Mouse (Mus musculus) midbrain, postnatal 0 days (tissue): ENCODE data around the gene Kirrel3. TPM values are rescaled to one million over a fixed set of nuclear protein-coding genes. Genes with fewer than 3 reads are reported as not detected.

Experiments used
- ATAC-seq: fragments of 200-750 bp; cut with Nextera tagmentation; 2 replicates; pipeline ENCODE4 v1.8.0; 2017; ENCODE audit warnings: moderate number of reproducible peaks, mild to moderate bottlenecking, moderate TSS enrichment, moderate library complexity; ENCODE audit not compliant: low FRiP score
- DNase-seq: peaks from one replicate; pipeline ENCODE4 v3.0.0-alpha.2; 2015; ENCODE audit warnings: low spot score
- H3K27ac ChIP-seq: fragments of 300-500 bp; sonication (generic); 2 replicates; pipeline ENCODE4 v1.5.1; 2014; ENCODE audit warnings: low read depth, mild to moderate bottlenecking, low read length, mixed read lengths
- H3K27me3 ChIP-seq: fragments of 300-500 bp; sonication (generic); 2 replicates; pipeline ENCODE4 v1.6.1; 2014; ENCODE audit warnings: low read length, control low read depth, mixed read lengths; ENCODE audit not compliant: insufficient read depth
- H3K36me3 ChIP-seq: fragments of 300-500 bp; sonication (generic); 2 replicates; pipeline ENCODE4 v1.6.1; 2014; ENCODE audit warnings: low read length, control low read depth, mixed read lengths; ENCODE audit not compliant: insufficient read depth
- H3K4me1 ChIP-seq: fragments of 300-500 bp; sonication (generic); 2 replicates; pipeline ENCODE4 v1.6.1; 2014; ENCODE audit warnings: mild to moderate bottlenecking, control low read depth, antibody characterized with exemption, low read length, mixed read lengths; ENCODE audit not compliant: insufficient read depth
- H3K4me2 ChIP-seq: fragments of 300-500 bp; sonication (generic); 2 replicates; pipeline ENCODE4 v1.6.1; 2014; ENCODE audit warnings: low read depth, mild to moderate bottlenecking, low read length, mixed read lengths; ENCODE audit not compliant: poor library complexity, severe bottlenecking
- H3K4me3 ChIP-seq: fragments of 300-500 bp; sonication (generic); 2 replicates; pipeline ENCODE4 v1.5.1; 2014; ENCODE audit warnings: low read depth, mild to moderate bottlenecking, low read length, moderate library complexity
- H3K9ac ChIP-seq: fragments of 300-500 bp; sonication (generic); replicated peaks from 2 replicates; pipeline ENCODE4 v1.6.1; 2014; ENCODE audit warnings: mild to moderate bottlenecking, low read length, moderate library complexity, mixed read lengths; ENCODE audit not compliant: poor library complexity, severe bottlenecking
- H3K9me3 ChIP-seq: fragments of 300-500 bp; sonication (generic); 2 replicates; pipeline ENCODE4 v1.6.1; 2016; ENCODE audit warnings: low read length, control low read depth
- CTCF ChIP-seq: IDR thresholded peaks from 2 replicates; pipeline ENCODE4 v1.5.1; 2016; ENCODE audit warnings: antibody characterized with exemption, mild to moderate bottlenecking
- WGBS: fragments of 180-500 bp; shearing (Covaris S2); extraction: QIAGEN DNeasy Blood & Tissue Kit; methylation state at CpG from one replicate; pipeline ENCODE4 v1.1.7; 2014; 5-methylcytosine and 5-hydroxymethylcytosine counted together
- polyA plus RNA-seq: library from polyadenylated mRNA; unstranded; fragments of >200 nt; fragmentation: Nextera tagmentation; extraction: Ambion mirVana; gene quantifications from 2 replicates; pipeline ENCODE4 v1.2.1, GENCODE M21; 2015
- total RNA-seq: library from RNA; depleted of rRNA; stranded (reverse); fragments of >200 nt; gene quantifications from 2 replicates; pipeline ENCODE4 v1.2.3, GENCODE M21; 2014

Gene Kirrel3
- total and polyA plus RNA-seq, 2 experiments from 2014 or later = 47.2 to 56.3 TPM

DNA sequence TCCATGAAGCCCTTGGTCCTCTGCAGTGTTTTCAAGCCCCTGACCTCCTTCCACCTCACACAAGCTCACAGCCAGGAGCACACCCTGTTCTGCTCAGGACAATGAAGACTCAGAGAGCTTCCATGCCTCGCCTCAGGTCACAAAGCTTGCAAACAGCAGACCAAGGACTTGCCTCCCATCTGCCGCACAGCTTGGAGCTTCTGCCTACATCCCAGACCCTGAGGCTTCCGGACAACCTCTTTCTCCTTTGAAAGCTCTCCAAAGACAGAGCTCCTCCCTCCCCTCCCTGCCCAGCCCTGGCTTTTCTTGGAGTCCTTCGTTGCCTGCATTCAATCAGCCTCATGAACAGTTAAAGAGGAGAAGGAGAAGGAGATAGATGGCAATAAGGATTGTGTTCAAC lies 397.4 kb downstream of the Kirrel3 start:
- Histone ChIP-seq H3K4me2 (no peak overlapping the region), H3K36me3 (no peaks in the 10 kb centered on the region), H3K4me3 (no peak overlapping the region), H3K9me3 (no peaks in the 10 kb centered on the region), H3K27me3 (no peaks in the 10 kb centered on the region), H3K9ac (no peak overlapping the region), H3K4me1 (peaks cover 5% of the 10 kb centered on the region; the same call in 1 of the 2 replicates), H3K27ac (no peak overlapping the region)
- 26% methylated on average over 4 of the region's 4 CpGs for WGBS
- ATAC-seq (no peak), DNase-seq (peak; percentile 50)
- TF ChIP-seq CTCF = no peak

DNA sequence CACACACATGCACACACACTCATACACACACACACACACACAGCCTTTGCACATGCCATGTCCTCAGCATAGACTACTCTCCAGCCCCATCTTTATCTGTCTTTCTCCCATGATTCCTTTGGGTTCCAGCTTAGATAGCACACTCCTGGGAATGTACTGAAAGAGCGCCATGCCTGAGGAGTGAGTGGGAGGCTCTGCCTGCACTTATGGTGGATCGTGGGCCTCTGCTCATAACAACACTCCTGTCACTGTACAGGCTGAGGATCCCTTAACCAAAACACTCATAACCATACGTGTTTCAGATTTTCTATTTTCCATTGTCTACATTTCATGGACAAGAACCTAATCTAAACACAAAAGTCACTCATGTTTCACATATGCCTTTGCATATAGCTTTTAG lies 398.6 kb downstream of the Kirrel3 start:
- Histone ChIP-seq H3K9me3 (no peaks in the 10 kb centered on the region), H3K36me3 (no peaks in the 10 kb centered on the region), H3K9ac (no peak overlapping the region), H3K4me1 (peaks cover 5% of the 10 kb centered on the region; the same call in 1 of the 2 replicates), H3K4me2 (no peak overlapping the region), H3K27me3 (no peaks in the 10 kb centered on the region), H3K4me3 (no peak overlapping the region), H3K27ac (no peak overlapping the region)
- WGBS = 91% methylated on average over 3 of the region's 3 CpGs
- ATAC-seq = no peak
- DNase-seq = no peak
- TF ChIP-seq CTCF = no peak

DNA sequence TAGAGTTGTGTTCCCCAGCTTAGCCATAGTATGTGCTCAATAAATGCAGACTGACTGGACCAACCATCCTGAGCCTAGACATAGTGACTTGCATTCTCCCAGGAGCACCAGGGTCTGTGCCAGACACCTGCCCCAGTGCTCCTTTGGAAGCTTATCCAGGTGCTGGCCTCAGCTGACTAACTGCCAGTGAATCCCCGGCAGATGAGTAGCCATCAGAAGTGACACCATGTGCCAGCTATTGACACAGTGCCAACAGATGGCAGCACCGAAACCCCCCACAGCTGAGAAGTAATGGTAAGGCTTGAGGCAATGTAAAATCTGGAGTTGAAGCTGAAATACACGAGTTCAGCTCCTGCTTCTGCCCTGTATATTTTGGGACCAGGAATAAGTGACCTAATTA lies 399.2 kb downstream of the Kirrel3 start:
- Histone ChIP-seq H3K27me3 (no peaks in the 10 kb centered on the region), H3K4me3 (no peak overlapping the region), H3K27ac (no peak overlapping the region), H3K36me3 (no peaks in the 10 kb centered on the region), H3K4me2 (no peak overlapping the region), H3K4me1 (peaks cover 5% of the 10 kb centered on the region; the same call in 1 of the 2 replicates), H3K9me3 (no peaks in the 10 kb centered on the region), H3K9ac (no peak overlapping the region)
- ATAC-seq (no peak), DNase-seq (peak; percentile 46)
- 79% methylated on average over 3 of the region's 3 CpGs for WGBS
- TF ChIP-seq CTCF = no peak

DNA sequence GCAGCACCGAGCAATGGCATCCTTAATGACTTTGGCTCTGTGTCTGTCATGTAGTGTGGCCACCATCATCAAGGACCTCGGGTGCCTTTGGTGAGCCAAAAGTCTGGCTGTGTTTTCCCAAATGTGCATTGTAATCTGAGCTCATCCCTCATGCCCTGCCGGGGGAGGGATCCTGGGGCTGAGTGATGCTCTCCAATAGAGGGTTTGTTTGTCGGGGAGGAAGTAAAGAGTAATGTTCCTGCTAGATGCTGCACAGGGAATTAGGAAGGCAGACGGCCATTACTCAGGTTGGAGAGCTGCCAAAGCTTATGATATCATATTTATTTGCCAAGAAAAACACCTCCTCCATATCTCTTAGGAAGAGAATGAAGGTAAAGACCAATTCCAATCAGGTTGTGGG lies 401.1 kb downstream of the Kirrel3 start:
- Histone ChIP-seq H3K27ac (no peak overlapping the region), H3K36me3 (no peaks in the 10 kb centered on the region), H3K9ac (no peak overlapping the region), H3K27me3 (no peaks in the 10 kb centered on the region), H3K4me2 (no peak overlapping the region), H3K4me1 (peaks cover 4% of the 10 kb centered on the region; the same call in 1 of the 2 replicates), H3K9me3 (no peaks in the 10 kb centered on the region), H3K4me3 (no peak overlapping the region)
- TF ChIP-seq CTCF = no peak
- 54% methylated on average over 5 of the region's 5 CpGs for WGBS
- peak; percentile 57 for DNase-seq
- ATAC-seq = no peak

DNA sequence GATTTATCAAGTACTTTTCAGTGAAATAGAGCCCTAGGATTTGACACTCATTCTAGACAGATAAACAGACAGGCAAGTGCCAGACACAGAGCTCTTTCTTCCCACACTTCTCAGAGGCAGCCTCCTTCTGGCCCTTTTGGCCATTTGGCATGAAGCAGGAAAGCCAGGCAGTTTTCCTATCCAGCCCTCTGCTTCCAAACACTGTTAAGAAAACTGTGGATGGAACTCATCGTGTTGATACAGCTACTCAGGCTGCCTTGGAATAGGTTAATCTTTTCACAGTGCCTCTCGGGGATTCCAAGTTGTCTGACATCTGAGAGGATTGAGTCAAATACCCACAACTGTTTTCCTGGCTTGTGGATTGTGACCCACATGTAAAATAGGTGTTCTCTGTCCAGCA lies 401.5 kb downstream of the Kirrel3 start:
- ATAC-seq (no peak), DNase-seq (peak; percentile 46)
- Histone ChIP-seq H3K4me1 (no peaks in the 10 kb centered on the region), H3K36me3 (no peaks in the 10 kb centered on the region), H3K27me3 (no peaks in the 10 kb centered on the region), H3K9ac (no peak overlapping the region), H3K27ac (no peak overlapping the region), H3K4me3 (no peak overlapping the region), H3K9me3 (no peaks in the 10 kb centered on the region), H3K4me2 (no peak overlapping the region)
- no peak for TF ChIP-seq CTCF
- 25% methylated on average over 2 of the region's 2 CpGs for WGBS

DNA sequence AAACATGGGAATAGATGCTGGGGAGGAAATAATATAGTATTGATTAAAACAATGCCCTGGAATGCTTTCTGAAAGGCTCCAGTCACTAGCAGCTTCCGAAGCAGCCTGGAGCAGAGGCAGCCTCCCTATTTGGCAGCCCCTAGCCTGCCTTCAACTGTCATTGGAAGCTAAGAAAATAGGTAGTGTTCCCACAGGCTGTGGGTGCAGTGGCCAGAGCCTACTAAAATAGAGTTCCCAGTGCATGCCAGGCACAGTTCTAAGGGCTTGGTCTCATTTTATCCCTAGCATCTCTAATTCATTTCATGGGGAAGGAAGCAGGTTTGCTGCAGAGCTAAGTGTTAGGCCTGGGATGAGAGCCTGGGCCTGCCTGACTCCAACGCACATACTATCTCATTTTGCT lies 402.6 kb downstream of the Kirrel3 start:
- no peaks in the 10 kb centered on the region for H3K4me1 ChIP-seq
- ATAC-seq (no peak), DNase-seq (no peak)
- no peaks in the 10 kb centered on the region for H3K36me3 ChIP-seq
- TF ChIP-seq CTCF = no peak
- no peak overlapping the region for H3K4me2 ChIP-seq
- H3K4me3 ChIP-seq = no peak overlapping the region
- no peak overlapping the region for H3K27ac ChIP-seq
- H3K27me3 ChIP-seq = no peaks in the 10 kb centered on the region
- H3K9ac ChIP-seq = no peak overlapping the region
- 68% methylated on average over 2 of the region's 2 CpGs for WGBS
- H3K9me3 ChIP-seq = no peaks in the 10 kb centered on the region
